Mouse (Mus musculus) frontal cortex, adult (tissue): ENCODE data around the gene Caskin1.
A peak's percentile ranks its signal among the peaks of the same experiment; 100 is the strongest.
"Not testable (repeated sequence)": the region's sequence is repeated elsewhere in the genome, so short reads cannot be mapped to it uniquely, and the experiment has no call there.

ENCODE experiments used
- ATAC-seq: cut with Nextera tagmentation; 2 replicates; pipeline ENCODE4 v1.9.2; 2017; ENCODE audit warnings: mild to moderate bottlenecking, moderate library complexity, mixed read lengths; ENCODE audit not compliant: low TSS enrichment

The Caskin1 gene

GRCm38 (mm10) chr17:24488186-24488661 is at the start of gene Caskin1:
Gene Caskin1, plus strand, starts transcription at chr17:24488601.
- ATAC-seq: peak; percentile 45; the same call in 1 of the 2 replicates

DNA sequence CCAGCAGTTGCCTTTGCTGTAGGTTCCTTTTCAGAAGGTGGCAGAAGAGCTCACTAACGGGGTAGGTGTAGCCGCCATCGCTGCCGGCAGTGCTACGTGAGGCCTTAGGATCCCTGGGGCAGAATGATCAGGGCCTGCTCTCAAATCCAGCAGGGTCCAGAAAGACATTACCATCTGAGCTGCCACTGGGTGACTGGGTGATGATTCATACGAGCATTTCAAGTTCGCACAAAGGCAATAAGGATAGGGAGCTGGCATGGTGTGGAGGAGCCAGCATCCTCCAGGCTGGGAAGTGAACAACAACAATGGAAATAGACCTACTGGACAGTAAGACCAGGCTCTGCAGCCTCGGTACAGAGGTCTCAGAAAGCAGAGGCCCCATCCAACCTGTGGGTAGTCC is 48.0 kb upstream of the Caskin1 start:
- ATAC-seq: no peak

DNA sequence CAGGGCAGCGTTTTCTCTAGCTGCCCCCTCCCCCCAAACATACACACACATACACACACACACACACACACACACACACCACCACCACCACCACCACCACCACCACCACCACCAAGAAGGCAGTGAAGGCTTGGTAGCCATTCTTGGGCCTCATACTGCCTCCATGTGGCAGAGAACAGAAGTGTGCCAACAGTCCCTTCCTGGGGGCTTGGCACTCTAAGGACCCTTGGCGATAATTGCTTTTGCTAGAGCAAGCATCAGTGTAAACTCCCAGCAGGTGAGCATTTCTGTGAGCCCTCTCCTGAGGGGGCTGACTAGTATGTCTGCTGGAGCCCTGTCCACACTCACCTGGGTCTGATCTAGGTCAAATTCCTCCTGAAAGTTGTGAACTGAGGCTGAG is 47.3 kb upstream of the Caskin1 start:
- no peak for ATAC-seq

- ATAC-seq: no peak
These were observed 46.3 kb upstream of the Caskin1 start for GRCm38 (mm10) chr17:24442107-24442506.

DNA sequence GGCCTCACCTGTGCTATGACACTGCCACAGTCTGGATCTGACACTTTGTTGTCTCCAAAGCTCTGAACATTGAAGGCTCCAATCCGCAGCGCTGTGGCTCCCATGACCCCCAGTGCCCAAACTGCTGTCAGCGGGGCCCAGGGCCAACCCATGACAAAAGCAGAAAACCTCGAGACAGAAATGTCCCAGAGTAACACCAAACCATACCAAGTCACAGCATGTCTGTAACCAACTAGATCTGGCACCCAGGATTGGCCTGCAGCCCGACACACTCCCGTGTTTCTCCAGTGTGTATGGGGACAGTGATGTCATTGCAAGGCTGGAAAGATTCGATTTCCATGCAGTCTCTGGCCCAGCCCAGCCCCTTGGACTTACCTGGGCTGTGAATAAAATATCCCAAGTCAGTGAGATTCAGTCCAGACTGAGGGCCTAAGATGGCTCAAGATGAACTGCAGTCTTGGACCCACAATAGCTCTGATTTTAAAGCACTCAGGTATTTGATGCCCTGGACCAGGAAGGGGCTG is 45.7 kb upstream of the Caskin1 start, which contains the start of gene Dnase1l2:
TSS of gene Dnase1l2 (minus strand) at position 474 of the 524 bp plus-strand sequence.
- no peak for ATAC-seq

- ATAC-seq: peak; percentile 44; the same call in 1 of the 2 replicates
These were observed 45.0 kb upstream of the Caskin1 start for GRCm38 (mm10) chr17:24443409-24443808.

- no peak for ATAC-seq
These were observed 41.8 kb upstream of the Caskin1 start for GRCm38 (mm10) chr17:24446590-24446989.

DNA sequence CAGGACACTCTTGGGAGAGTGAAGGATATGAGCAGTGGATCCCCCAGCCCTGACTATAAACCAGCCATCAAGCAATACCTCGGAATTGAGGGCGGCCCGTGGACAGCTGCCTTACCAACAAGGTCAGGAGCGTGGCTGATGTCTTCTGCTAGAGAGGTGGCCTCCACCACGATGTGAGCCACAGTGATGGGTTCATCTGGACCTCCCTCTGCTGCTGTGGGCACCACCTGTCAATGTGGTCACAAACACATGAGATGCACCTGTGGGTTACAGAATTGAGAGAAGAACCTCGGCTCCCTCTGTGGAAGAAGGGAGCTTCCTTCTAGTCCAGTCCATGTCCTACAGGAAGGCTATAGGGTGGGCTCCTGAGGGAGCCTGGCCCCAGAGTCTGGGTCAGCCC is 38.9 kb upstream of the Caskin1 start:
- ATAC-seq: no peak

DNA sequence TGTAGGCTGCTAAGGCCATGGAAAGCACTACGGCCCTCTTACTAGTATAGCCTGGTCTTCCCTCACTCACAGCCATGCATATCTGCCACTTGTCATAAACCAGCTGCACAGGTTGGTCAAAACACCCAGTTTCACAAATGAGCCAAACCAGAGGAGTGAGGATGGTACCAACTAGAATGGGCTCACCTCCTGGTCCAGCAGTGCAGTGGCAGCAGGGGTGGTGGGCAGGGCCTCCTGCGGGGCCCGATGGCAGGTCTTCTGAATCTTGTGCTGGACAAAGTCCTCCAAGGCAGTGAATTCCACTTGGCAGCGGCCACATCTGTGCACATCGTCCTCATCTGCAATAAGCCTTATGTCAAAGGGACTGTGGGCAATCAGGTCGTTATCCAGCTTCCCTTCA is 37.2 kb upstream of the Caskin1 start:
- no peak for ATAC-seq

GRCm38 (mm10) chr17:24453372-24453771 is 35.0 kb upstream of the Caskin1 start:
- ATAC-seq: no peak

DNA sequence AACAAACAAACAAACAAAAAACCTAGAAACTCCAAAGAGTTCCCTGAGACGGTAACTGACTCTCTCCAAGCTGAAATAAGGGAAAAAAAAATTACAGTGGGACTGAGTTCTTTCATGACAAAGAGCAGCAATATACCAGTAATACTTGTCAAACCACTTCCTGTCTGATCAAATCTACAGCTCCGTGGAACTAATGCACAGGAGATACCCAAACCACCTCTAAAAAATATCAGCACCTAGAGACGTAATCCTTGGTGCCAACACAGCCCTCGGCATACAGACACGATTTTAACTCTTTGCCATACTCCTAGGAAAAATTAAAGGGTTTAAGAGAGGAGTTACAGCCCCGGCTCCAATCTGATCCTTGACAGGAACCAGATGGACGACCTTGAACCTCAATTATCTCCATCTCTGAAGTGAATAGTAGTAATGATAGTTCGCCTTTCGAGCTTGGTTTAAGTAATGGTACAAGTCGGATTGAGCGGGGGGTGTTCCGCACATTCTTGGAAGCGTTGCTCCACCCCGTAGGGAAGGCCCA is 34.1 kb upstream of the Caskin1 start:
- no peak for ATAC-seq

- ATAC-seq: peak; percentile 96
These were observed 33.5 kb upstream of the Caskin1 start for GRCm38 (mm10) chr17:24454756-24455522.

DNA sequence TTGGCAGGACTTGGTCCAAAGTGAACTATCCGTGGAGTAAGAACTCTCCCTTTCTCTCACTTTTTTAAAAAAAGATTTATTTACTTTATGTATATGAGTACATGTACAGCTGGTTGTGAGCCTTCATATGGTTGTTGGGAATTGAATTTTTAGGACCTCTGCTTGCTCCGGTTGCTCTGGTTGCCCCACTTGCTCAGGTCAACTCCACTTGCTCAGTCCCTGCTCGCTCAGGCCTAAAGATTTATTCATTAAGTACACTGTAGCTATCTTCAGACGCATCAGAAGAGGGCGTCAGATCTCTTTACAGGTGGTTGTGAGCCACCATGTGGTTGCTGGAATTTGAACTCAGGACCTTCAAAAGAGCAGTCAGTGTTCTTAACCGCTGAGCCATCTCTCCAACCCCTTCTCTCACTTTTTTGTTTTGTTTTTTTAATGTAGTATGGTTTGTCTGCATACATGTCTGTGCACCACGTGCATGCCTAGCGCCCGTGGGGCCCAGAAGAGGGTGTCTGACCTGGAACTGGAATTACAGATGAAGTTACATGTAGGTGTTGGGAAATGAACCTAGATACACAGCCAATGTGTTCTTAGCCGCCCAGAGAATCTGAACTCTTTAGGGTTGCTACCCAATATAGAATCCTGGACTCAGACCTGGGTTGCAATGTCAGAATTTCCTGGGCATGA is 32.7 kb upstream of the Caskin1 start:
- not testable (repeated sequence) for ATAC-seq

GRCm38 (mm10) chr17:24461580-24461979 is 26.8 kb upstream of the Caskin1 start:
- no peak for ATAC-seq

- no peak for ATAC-seq
These were observed 25.5 kb upstream of the Caskin1 start for GRCm38 (mm10) chr17:24462932-24463331.

GRCm38 (mm10) chr17:24463374-24464133 is 24.8 kb upstream of the Caskin1 start:
- ATAC-seq: no peak

GRCm38 (mm10) chr17:24468636-24469246 is 19.7 kb upstream of the Caskin1 start:
- no peak for ATAC-seq

DNA sequence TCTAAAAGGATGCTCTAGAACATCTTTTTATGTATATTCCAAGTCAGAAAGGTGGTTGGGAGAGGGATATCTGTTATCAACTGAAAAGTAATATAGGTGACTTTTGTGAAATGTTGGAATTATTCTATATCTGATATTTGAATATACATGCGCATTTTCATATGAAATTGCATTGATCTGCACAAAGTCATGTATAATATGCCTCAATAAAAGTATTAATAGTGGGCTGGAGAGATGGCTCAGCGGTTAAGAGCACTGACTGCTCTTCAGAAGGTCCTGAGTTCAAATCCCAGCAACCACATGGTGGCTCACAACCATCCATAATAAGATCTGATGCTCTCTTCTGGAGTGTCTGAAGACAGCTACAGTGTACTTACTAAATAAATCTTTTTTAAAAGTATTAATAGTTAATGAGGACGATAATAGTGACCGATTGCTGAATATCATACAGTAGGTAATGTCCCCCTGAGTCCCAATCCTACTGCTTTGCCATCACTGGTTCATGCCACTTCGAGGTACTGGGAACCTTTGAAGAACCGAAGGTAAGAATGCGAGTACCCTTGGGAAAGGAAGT is 19.0 kb upstream of the Caskin1 start:
- no peak for ATAC-seq

- peak; percentile 90 for ATAC-seq
These were observed 18.3 kb upstream of the Caskin1 start, which contains the start of the genes E4f1 and Pgp for GRCm38 (mm10) chr17:24469910-24470602. Gene E4f1, minus strand, starts transcription at chr17:24470313. Gene Pgp, plus strand, starts transcription at chr17:24470392.
